Mouse (Mus musculus) forebrain, postnatal 0 days (tissue): ENCODE results near the gene Slc35f2. TPM values are rescaled to one million over a fixed set of nuclear protein-coding genes. Genes with fewer than 3 reads are reported as not detected.

Experiments used
- ATAC-seq: fragments of 200-750 bp; cut with Nextera tagmentation; 2 replicates; pipeline ENCODE4 v1.8.0; 2017; ENCODE audit warnings: mild to moderate bottlenecking, moderate library complexity
- DNase-seq: peaks from one replicate; pipeline ENCODE4 v3.0.0-alpha.2; 2015
- H3K27ac ChIP-seq: fragments of 300-500 bp; sonication (generic); 2 replicates; pipeline ENCODE4 v1.5.1; 2014; ENCODE audit warnings: low read depth, mild to moderate bottlenecking, antibody characterized with exemption, low read length, moderate library complexity, mixed read lengths
- H3K27me3 ChIP-seq: fragments of 300-500 bp; sonication (generic); 2 replicates; pipeline ENCODE4 v1.6.1; 2014; ENCODE audit warnings: mild to moderate bottlenecking, low read length, mixed read lengths; ENCODE audit not compliant: insufficient read depth
- H3K36me3 ChIP-seq: fragments of 300-500 bp; sonication (generic); 2 replicates; pipeline ENCODE4 v1.6.1; 2014; ENCODE audit warnings: mild to moderate bottlenecking, moderate library complexity; ENCODE audit not compliant: insufficient read depth
- H3K4me1 ChIP-seq: fragments of 300-500 bp; sonication (generic); 2 replicates; pipeline ENCODE4 v1.6.1; 2014; ENCODE audit warnings: antibody characterized with exemption; ENCODE audit not compliant: insufficient read depth
- H3K4me2 ChIP-seq: fragments of 300-500 bp; sonication (generic); 2 replicates; pipeline ENCODE4 v1.6.1; 2014; ENCODE audit warnings: low read depth, mild to moderate bottlenecking, moderate library complexity
- H3K4me3 ChIP-seq: fragments of 300-500 bp; sonication (generic); 2 replicates; pipeline ENCODE4 v1.5.1; 2014; ENCODE audit warnings: low read depth, low read length, mixed read lengths
- H3K9ac ChIP-seq: fragments of 300-500 bp; sonication (generic); 2 replicates; pipeline ENCODE4 v1.6.1; 2014; ENCODE audit warnings: mild to moderate bottlenecking
- H3K9me3 ChIP-seq: fragments of 300-500 bp; sonication (generic); 2 replicates; pipeline ENCODE4 v1.6.1; 2016; ENCODE audit warnings: low read length
- CTCF ChIP-seq: sonication (generic); IDR thresholded peaks from 2 replicates; pipeline ENCODE4 v1.5.1; 2016; ENCODE audit warnings: antibody characterized with exemption, control low read depth, low read depth
- WGBS: fragments of 180-500 bp; shearing (Covaris S2); extraction: QIAGEN DNeasy Blood & Tissue Kit; methylation state at CpG from one replicate; pipeline ENCODE4 v1.1.7; 2014; 5-methylcytosine and 5-hydroxymethylcytosine counted together
- polyA plus RNA-seq: library from polyadenylated mRNA; unstranded; fragments of >200 nt; fragmentation: Nextera tagmentation; extraction: Ambion mirVana; gene quantifications from 2 replicates; pipeline ENCODE4 v1.2.1, GENCODE M21; 2015
- total RNA-seq: library from RNA; depleted of rRNA; stranded (reverse); fragments of >200 nt; gene quantifications from 2 replicates; pipeline ENCODE4 v1.2.3, GENCODE M21; 2014

Gene Slc35f2
- total and polyA plus RNA-seq, 2 experiments from 2014 or later = 19.2 to 19.3 TPM

GRCm38 (mm10) chr9:53768486-53768885 is 2.9 kb upstream of the Slc35f2 start:
- Histone ChIP-seq H3K4me1 (no peaks in the 10 kb centered on the region), H3K36me3 (no peaks in the 10 kb centered on the region), H3K27me3 (peaks cover 6% of the 10 kb centered on the region; the same call in 1 of the 2 replicates), H3K4me3 (no peak overlapping the region), H3K9ac (no peak overlapping the region), H3K9me3 (no peaks in the 10 kb centered on the region), H3K27ac (no peak overlapping the region), H3K4me2 (no peak overlapping the region)
- ATAC-seq = no peak
- 84% methylated on average over 5 of the region's 5 CpGs for WGBS
- no peak for DNase-seq
- TF ChIP-seq CTCF = no peak

DNA sequence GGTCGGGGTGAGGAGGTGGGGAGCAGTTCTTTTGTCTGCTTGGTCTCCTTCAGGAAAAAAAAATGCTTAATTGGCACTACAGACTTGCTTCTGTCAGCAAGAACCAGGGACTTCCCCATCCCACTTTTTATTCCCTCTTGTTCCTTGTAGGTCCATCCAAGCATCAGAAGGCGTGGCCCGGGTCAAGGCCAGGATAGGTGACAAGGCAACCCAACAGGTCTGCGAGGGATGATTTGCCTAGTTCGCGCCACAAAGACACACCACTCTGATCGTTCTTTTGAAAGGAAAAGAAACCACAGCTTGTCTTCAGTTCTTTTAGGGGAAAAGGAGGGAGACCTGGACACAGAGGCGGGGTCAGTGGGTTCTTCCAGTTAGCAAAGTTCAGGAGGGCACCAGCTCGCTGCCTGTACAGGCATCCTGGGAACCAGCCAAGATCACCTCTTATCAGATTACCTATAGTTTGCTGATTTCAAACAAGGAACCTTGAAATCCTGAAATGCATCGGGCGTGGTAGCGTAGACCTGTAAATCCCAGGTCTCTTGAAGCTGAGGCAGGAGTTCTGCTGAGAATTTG is 481 bp upstream of the Slc35f2 start:
- H3K9ac ChIP-seq = peak overlapping the region; percentile 64
- no peak for ATAC-seq
- H3K36me3 ChIP-seq = no peaks in the 10 kb centered on the region
- no peak for DNase-seq
- H3K4me3 ChIP-seq = peak overlapping the region; percentile 63
- H3K27ac ChIP-seq = no peak overlapping the region
- no peak for TF ChIP-seq CTCF
- H3K4me1 ChIP-seq = no peaks in the 10 kb centered on the region
- H3K9me3 ChIP-seq = no peaks in the 10 kb centered on the region
- peak overlapping the region; percentile 93 for H3K4me2 ChIP-seq
- WGBS = 54% methylated on average over 12 of the region's 12 CpGs
- H3K27me3 ChIP-seq = peaks cover 6% of the 10 kb centered on the region; the same call in 1 of the 2 replicates

- H3K4me1 ChIP-seq = no peaks in the 10 kb centered on the region
- TF ChIP-seq CTCF = no peak
- peak overlapping the region; percentile 64 for H3K9ac ChIP-seq
- ATAC-seq = peak; percentile 49
- no peaks in the 10 kb centered on the region for H3K36me3 ChIP-seq
- H3K4me3 ChIP-seq = peak overlapping the region; percentile 63
- H3K27me3 ChIP-seq = peaks cover 6% of the 10 kb centered on the region; the same call in 1 of the 2 replicates
- no peak overlapping the region for H3K27ac ChIP-seq
- peak; percentile 47 for DNase-seq
- peak overlapping the region; percentile 93 for H3K4me2 ChIP-seq
- 1% methylated on average over 17 of the region's 17 CpGs for WGBS
- H3K9me3 ChIP-seq = no peaks in the 10 kb centered on the region
These were observed 803 bp downstream of the Slc35f2 start for GRCm38 (mm10) chr9:53772121-53772561.

DNA sequence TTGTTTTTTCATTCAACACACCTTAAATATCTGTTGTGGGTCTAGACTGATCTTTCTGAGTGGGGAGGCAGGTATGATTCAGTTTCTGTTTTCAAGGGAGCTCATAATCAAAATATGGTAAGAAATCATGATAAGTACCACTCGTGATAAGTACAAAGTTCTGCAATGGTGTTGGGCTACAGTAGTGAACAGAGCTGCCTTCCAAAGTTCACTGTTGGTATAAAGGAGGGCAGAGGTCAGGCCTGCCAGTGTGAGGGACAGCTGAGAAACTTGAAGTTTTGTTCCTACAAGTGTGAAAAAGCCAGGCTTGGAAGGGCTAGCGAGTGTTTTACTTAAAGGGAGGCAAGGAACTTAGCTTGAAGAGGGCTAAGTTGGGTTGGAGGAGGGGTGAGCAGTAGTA is 4.2 kb downstream of the Slc35f2 start:
- no peak for ATAC-seq
- Histone ChIP-seq H3K4me2 (no peak overlapping the region), H3K9me3 (no peaks in the 10 kb centered on the region), H3K4me1 (no peaks in the 10 kb centered on the region), H3K4me3 (no peak overlapping the region), H3K27ac (no peak overlapping the region), H3K27me3 (peaks cover 6% of the 10 kb centered on the region; the same call in 1 of the 2 replicates), H3K36me3 (no peaks in the 10 kb centered on the region), H3K9ac (no peak overlapping the region)
- TF ChIP-seq CTCF = no peak
- DNase-seq = no peak
- 90% methylated on average over 2 of the region's 2 CpGs for WGBS

DNA sequence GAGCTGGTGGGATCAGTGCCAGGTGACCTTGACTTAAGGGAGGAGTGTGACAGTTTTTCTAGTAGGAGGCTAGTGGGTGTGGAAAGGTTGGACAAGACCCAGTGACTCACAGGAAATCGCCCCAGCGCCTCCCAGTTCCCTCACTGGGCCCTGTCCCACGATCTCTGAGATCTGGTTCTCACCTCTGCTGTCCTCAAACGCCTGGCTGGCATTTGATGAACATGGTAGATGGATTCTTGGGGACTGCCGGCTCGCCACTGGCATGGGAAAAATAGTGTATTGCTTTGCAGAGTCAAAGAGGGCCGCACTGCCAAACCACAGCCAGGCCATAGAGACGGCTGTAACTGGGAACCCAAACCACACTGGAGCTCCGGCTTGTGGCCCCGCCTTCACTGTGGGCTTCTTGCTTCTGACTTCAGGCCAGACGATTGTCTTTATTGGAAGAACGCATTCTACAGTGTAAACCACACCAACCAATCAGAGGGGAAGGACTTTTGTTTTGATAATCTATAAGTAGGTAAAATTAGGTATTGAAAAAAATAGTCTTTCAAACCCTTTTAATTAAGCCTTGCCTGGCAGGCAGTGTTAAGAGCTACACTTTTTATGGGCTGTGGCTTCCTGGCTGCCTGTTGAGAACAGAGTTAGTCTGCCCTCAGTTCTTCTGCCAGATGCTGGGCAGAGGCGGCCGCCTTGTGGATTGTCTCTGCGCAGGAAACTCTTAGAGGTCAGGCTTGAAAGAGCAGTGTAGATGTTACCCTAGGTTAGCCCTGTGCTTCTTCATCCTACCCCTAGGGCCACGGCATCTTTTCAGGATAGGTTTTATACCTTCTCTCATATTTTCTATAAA is 15.4 kb downstream of the Slc35f2 start:
- no peaks in the 10 kb centered on the region for H3K9me3 ChIP-seq
- no peak for DNase-seq
- H3K4me3 ChIP-seq = no peak overlapping the region
- no peak overlapping the region for H3K27ac ChIP-seq
- ATAC-seq = no peak
- no peaks in the 10 kb centered on the region for H3K27me3 ChIP-seq
- no peaks in the 10 kb centered on the region for H3K36me3 ChIP-seq
- no peak overlapping the region for H3K4me2 ChIP-seq
- no peaks in the 10 kb centered on the region for H3K4me1 ChIP-seq
- no peak for TF ChIP-seq CTCF
- WGBS = 78% methylated on average over 16 of the region's 16 CpGs
- no peak overlapping the region for H3K9ac ChIP-seq

DNA sequence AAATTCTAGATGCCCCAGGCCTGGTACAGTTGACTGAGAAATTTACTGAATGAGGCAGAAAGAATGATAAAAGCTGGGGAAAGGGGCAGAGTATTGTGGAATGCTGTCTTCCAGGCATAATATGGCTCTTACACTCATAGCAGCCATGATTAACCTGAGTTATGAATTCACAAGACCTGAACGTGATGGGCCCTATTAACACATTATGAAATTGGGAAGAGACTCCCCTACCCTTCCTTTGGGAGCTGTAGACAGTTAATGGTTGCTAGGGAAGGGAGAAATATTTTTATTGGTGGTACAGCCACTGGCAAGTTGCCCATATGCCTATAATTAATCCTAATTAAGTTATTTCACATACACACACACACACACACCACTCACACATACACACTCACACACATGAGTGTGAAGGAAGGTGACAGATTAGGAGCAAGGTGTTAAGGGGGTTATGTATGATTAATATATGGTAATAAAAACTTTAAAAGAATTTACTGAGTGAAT is 22.5 kb downstream of the Slc35f2 start:
- ATAC-seq (no peak), DNase-seq (no peak)
- Histone ChIP-seq H3K4me3 (no peak overlapping the region), H3K4me1 (no peaks in the 10 kb centered on the region), H3K4me2 (no peak overlapping the region), H3K27ac (no peak overlapping the region), H3K27me3 (no peaks in the 10 kb centered on the region), H3K9me3 (no peaks in the 10 kb centered on the region), H3K9ac (no peak overlapping the region), H3K36me3 (no peaks in the 10 kb centered on the region)
- no peak for TF ChIP-seq CTCF
- WGBS = 32% methylated on average over 1 of the region's 1 CpGs

DNA sequence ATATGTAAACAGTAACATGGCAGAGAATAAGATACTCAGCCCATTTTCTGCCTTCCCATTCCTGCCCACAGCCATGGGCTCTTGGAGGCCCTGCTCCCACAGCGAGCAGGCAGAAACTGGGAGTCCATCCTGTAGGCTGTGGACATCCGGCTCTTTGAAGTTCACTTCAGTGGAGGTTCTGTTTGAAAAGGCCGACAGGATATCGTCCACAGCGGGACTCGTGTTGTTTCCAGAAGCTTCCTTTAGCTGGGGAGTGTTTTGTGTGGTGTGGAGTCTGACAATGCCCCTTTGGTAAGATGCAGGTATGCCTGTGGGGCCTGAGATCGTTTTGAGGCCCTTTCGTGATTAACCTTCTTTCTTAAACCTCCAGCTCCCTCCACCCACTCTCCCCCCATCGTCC is 23.2 kb downstream of the Slc35f2 start:
- H3K4me3 ChIP-seq = no peak overlapping the region
- H3K27me3 ChIP-seq = no peaks in the 10 kb centered on the region
- DNase-seq = no peak
- H3K9me3 ChIP-seq = no peaks in the 10 kb centered on the region
- no peak overlapping the region for H3K9ac ChIP-seq
- H3K27ac ChIP-seq = 0 out of 2 replicates have a peak overlapping the region, but pooled peaks have one; percentile 1
- TF ChIP-seq CTCF = no peak
- WGBS = 26% methylated on average over 9 of the region's 9 CpGs
- no peaks in the 10 kb centered on the region for H3K36me3 ChIP-seq
- no peak overlapping the region for H3K4me2 ChIP-seq
- H3K4me1 ChIP-seq = no peaks in the 10 kb centered on the region
- ATAC-seq = no peak
